Mouse (Mus musculus): ENCODE results near the gene Acsl4. TPM values are rescaled to one million over a fixed set of nuclear protein-coding genes. Genes with fewer than 3 reads are reported as not detected.

Gene Acsl4
- polyA plus RNA-seq, 1 experiment from 2014 or later: 10.7 TPM

GRCm38 (mm10) chrX:142388141-142388540, 2.2 kb downstream of the Acsl4 start:
- Histone ChIP-seq H3K27me3 (peaks cover 22% of the 10 kb centered on the region), H3K9ac (no peak overlapping the region), H3K9me3 (no peaks in the 10 kb centered on the region), H3K27ac (no peak overlapping the region), H3K4me3 (no peak overlapping the region), H3K4me1 (no peaks in the 10 kb centered on the region; the same call in 1 of the 2 replicates), H3K36me3 (no peaks in the 10 kb centered on the region), H3K4me2 (replicated peaks) (no peak overlapping the region)
- 83% methylated on average over 6 of the region's 6 CpGs for WGBS
- no peak for ATAC-seq (ENCODE audit: low FRiP score, low read depth)

- H3K4me3 ChIP-seq: no peak overlapping the region
- H3K9me3 ChIP-seq: no peaks in the 10 kb centered on the region
- no peak overlapping the region for H3K4me2 ChIP-seq (replicated peaks)
- H3K27me3 ChIP-seq: peaks cover 22% of the 10 kb centered on the region
- WGBS: 86% methylated on average over 1 of the region's 1 CpGs
- no peak for ATAC-seq (ENCODE audit: low FRiP score, low read depth)
- H3K27ac ChIP-seq: no peak overlapping the region
- no peak overlapping the region for H3K9ac ChIP-seq
- no peaks in the 10 kb centered on the region for H3K36me3 ChIP-seq
- H3K4me1 ChIP-seq: no peaks in the 10 kb centered on the region; the same call in 1 of the 2 replicates
These were observed 2.7 kb downstream of the Acsl4 start for GRCm38 (mm10) chrX:142387634-142388033.

GRCm38 (mm10) chrX:142384918-142385317, 5.4 kb downstream of the Acsl4 start:
- H3K4me2 ChIP-seq (replicated peaks): no peak overlapping the region
- no peaks in the 10 kb centered on the region for H3K36me3 ChIP-seq
- peaks cover 8% of the 10 kb centered on the region for H3K27me3 ChIP-seq
- H3K4me1 ChIP-seq: no peaks in the 10 kb centered on the region; the same call in 1 of the 2 replicates
- ATAC-seq (ENCODE audit: low FRiP score, low read depth): no peak
- H3K27ac ChIP-seq: no peak overlapping the region
- H3K9ac ChIP-seq: no peak overlapping the region
- no peaks in the 10 kb centered on the region for H3K9me3 ChIP-seq
- H3K4me3 ChIP-seq: no peak overlapping the region
- WGBS: 87% methylated on average over 3 of the region's 3 CpGs

- no peak overlapping the region for H3K9ac ChIP-seq
- 83% methylated on average over 6 of the region's 6 CpGs for WGBS
- H3K4me1 ChIP-seq: no peaks in the 10 kb centered on the region
- H3K27me3 ChIP-seq: peaks cover 3% of the 10 kb centered on the region; the same call in 1 of the 2 replicates
- no peak overlapping the region for H3K27ac ChIP-seq
- no peak for ATAC-seq (ENCODE audit: low FRiP score, low read depth)
- no peaks in the 10 kb centered on the region for H3K36me3 ChIP-seq
- H3K4me3 ChIP-seq: no peak overlapping the region
- H3K4me2 ChIP-seq (replicated peaks): no peak overlapping the region
- H3K9me3 ChIP-seq: no peaks in the 10 kb centered on the region
These were observed 10.4 kb downstream of the Acsl4 start for GRCm38 (mm10) chrX:142379894-142380293.

- Histone ChIP-seq H3K9me3 (no peaks in the 10 kb centered on the region), H3K27me3 (peaks cover 3% of the 10 kb centered on the region; the same call in 1 of the 2 replicates), H3K9ac (no peak overlapping the region), H3K4me3 (no peak overlapping the region), H3K27ac (no peak overlapping the region), H3K4me2 (replicated peaks) (no peak overlapping the region), H3K4me1 (no peaks in the 10 kb centered on the region), H3K36me3 (no peaks in the 10 kb centered on the region)
- ATAC-seq (ENCODE audit: low FRiP score, low read depth): no peak
- whole genome bisulfite sequencing: 82% methylated on average over 6 of the region's 6 CpGs
These were observed 12.3 kb downstream of the Acsl4 start for GRCm38 (mm10) chrX:142378048-142378447.

GRCm38 (mm10) chrX:142377358-142377757, 13.0 kb downstream of the Acsl4 start:
- H3K27me3 ChIP-seq: peaks cover 3% of the 10 kb centered on the region; the same call in 1 of the 2 replicates
- no peak overlapping the region for H3K4me3 ChIP-seq
- ATAC-seq (ENCODE audit: low FRiP score, low read depth): no peak
- H3K27ac ChIP-seq: no peak overlapping the region
- no peak overlapping the region for H3K4me2 ChIP-seq (replicated peaks)
- no peaks in the 10 kb centered on the region for H3K36me3 ChIP-seq
- no peak overlapping the region for H3K9ac ChIP-seq
- no peaks in the 10 kb centered on the region for H3K4me1 ChIP-seq
- 83% methylated on average over 3 of the region's 3 CpGs for WGBS
- H3K9me3 ChIP-seq: no peaks in the 10 kb centered on the region

GRCm38 (mm10) chrX:142376747-142377146, 13.6 kb downstream of the Acsl4 start:
- H3K9me3 ChIP-seq: no peaks in the 10 kb centered on the region

GRCm38 (mm10) chrX:142375519-142375918, 14.8 kb downstream of the Acsl4 start:
- no peak for ATAC-seq (ENCODE audit: low FRiP score, low read depth)
- H3K4me1 ChIP-seq: no peaks in the 10 kb centered on the region
- H3K4me3 ChIP-seq: no peak overlapping the region
- H3K36me3 ChIP-seq: no peaks in the 10 kb centered on the region
- no peak overlapping the region for H3K4me2 ChIP-seq (replicated peaks)
- H3K9me3 ChIP-seq: no peaks in the 10 kb centered on the region
- no peak overlapping the region for H3K9ac ChIP-seq
- no peak overlapping the region for H3K27ac ChIP-seq
- 89% methylated on average over 4 of the region's 4 CpGs for WGBS
- H3K27me3 ChIP-seq: peaks cover 5% of the 10 kb centered on the region; the same call in 1 of the 2 replicates

More at GRCm38 (mm10) chrX:142376747-142377146, 13.6 kb downstream of the Acsl4 start:
- no peak overlapping the region for H3K9ac ChIP-seq
- no peak overlapping the region for H3K4me3 ChIP-seq
- no peak overlapping the region for H3K4me2 ChIP-seq (replicated peaks)
- H3K4me1 ChIP-seq: no peaks in the 10 kb centered on the region
- ATAC-seq (ENCODE audit: low FRiP score, low read depth): no peak
- no peak overlapping the region for H3K27ac ChIP-seq
- H3K36me3 ChIP-seq: no peaks in the 10 kb centered on the region
- 78% methylated on average over 3 of the region's 3 CpGs for WGBS
- H3K27me3 ChIP-seq: peaks cover 4% of the 10 kb centered on the region; the same call in 1 of the 2 replicates

GRCm38 (mm10) chrX:142372393-142372792, 17.9 kb downstream of the Acsl4 start:
- WGBS: 24% methylated on average over 3 of the region's 3 CpGs
- ATAC-seq (ENCODE audit: low FRiP score, low read depth): no peak

GRCm38 (mm10) chrX:142369935-142370334, 20.4 kb downstream of the Acsl4 start:
- H3K4me2 ChIP-seq (replicated peaks): no peak overlapping the region
- H3K4me3 ChIP-seq: no peak overlapping the region
- H3K9me3 ChIP-seq: no peaks in the 10 kb centered on the region
- H3K36me3 ChIP-seq: no peaks in the 10 kb centered on the region
- no peak for ATAC-seq (ENCODE audit: low FRiP score, low read depth)
- no peak overlapping the region for H3K9ac ChIP-seq
- no peak overlapping the region for H3K27ac ChIP-seq
- 0 out of 2 replicates have a peak, but pooled peaks cover 3% of the 10 kb centered on the region for H3K27me3 ChIP-seq
- H3K4me1 ChIP-seq: no peaks in the 10 kb centered on the region
- 24% methylated on average over 7 of the region's 7 CpGs for WGBS

More at GRCm38 (mm10) chrX:142372393-142372792, 17.9 kb downstream of the Acsl4 start:
- no peaks in the 10 kb centered on the region for H3K9me3 ChIP-seq
- H3K4me1 ChIP-seq: no peaks in the 10 kb centered on the region
- H3K9ac ChIP-seq: no peak overlapping the region
- H3K27me3 ChIP-seq: 0 out of 2 replicates have a peak, but pooled peaks cover 3% of the 10 kb centered on the region
- no peaks in the 10 kb centered on the region for H3K36me3 ChIP-seq
- no peak overlapping the region for H3K4me2 ChIP-seq (replicated peaks)
- H3K4me3 ChIP-seq: no peak overlapping the region
- H3K27ac ChIP-seq: no peak overlapping the region

GRCm38 (mm10) chrX:142363882-142364281, 26.5 kb downstream of the Acsl4 start:
- Histone ChIP-seq H3K27me3 (peaks cover 3% of the 10 kb centered on the region; the same call in 1 of the 2 replicates), H3K4me3 (no peak overlapping the region), H3K4me1 (no peaks in the 10 kb centered on the region), H3K36me3 (no peaks in the 10 kb centered on the region), H3K27ac (no peak overlapping the region), H3K4me2 (replicated peaks) (no peak overlapping the region), H3K9ac (no peak overlapping the region), H3K9me3 (no peaks in the 10 kb centered on the region)
- 94% methylated on average over 1 of the region's 1 CpGs for WGBS
- ATAC-seq (ENCODE audit: low FRiP score, low read depth): no peak

GRCm38 (mm10) chrX:142359031-142359430, 31.3 kb downstream of the Acsl4 start:
- no peak overlapping the region for H3K4me3 ChIP-seq
- peaks cover 5% of the 10 kb centered on the region; the same call in 1 of the 2 replicates for H3K27me3 ChIP-seq
- no peaks in the 10 kb centered on the region for H3K36me3 ChIP-seq
- no peak for ATAC-seq (ENCODE audit: low FRiP score, low read depth)
- no peak overlapping the region for H3K4me2 ChIP-seq (replicated peaks)
- no peak overlapping the region for H3K9ac ChIP-seq
- no peak overlapping the region for H3K27ac ChIP-seq
- no peaks in the 10 kb centered on the region for H3K4me1 ChIP-seq
- no peaks in the 10 kb centered on the region for H3K9me3 ChIP-seq
- WGBS: 84% methylated on average over 7 of the region's 7 CpGs

- peaks cover 9% of the 10 kb centered on the region; the same call in 1 of the 2 replicates for H3K27me3 ChIP-seq
These were observed 31.9 kb downstream of the Acsl4 start for GRCm38 (mm10) chrX:142358427-142358826.

More at GRCm38 (mm10) chrX:142358427-142358826, 31.9 kb downstream of the Acsl4 start:
- Histone ChIP-seq H3K9ac (no peak overlapping the region), H3K36me3 (no peaks in the 10 kb centered on the region), H3K4me1 (no peaks in the 10 kb centered on the region), H3K4me2 (replicated peaks) (no peak overlapping the region), H3K9me3 (no peaks in the 10 kb centered on the region), H3K27ac (no peak overlapping the region), H3K4me3 (no peak overlapping the region)
- WGBS: 85% methylated on average over 5 of the region's 5 CpGs
- ATAC-seq (ENCODE audit: low FRiP score, low read depth): no peak
